Mouse (Mus musculus): ENCODE results near the gene Dcaf11. TPM values are rescaled to one million over a fixed set of nuclear protein-coding genes. Genes with fewer than 3 reads are reported as not detected.
A peak's percentile ranks its signal among the peaks of the same experiment; 100 is the strongest.

Gene Dcaf11
- total RNA-seq, 2 experiments from 2014 or later: 97.3 to 105 TPM

GRCm38 (mm10) chr14:55555788-55556187 is 4.0 kb upstream of the Dcaf11 start:
- DNase-seq: no peak

- DNase-seq: peak; percentile 62
These were observed 2.8 kb upstream of the Dcaf11 start for GRCm38 (mm10) chr14:55557003-55557402.

GRCm38 (mm10) chr14:55557587-55557986 is 2.2 kb upstream of the Dcaf11 start:
- DNase-seq: no peak

GRCm38 (mm10) chr14:55558740-55559448 is 912 bp upstream of the Dcaf11 start:
- DNase-seq: no peak

GRCm38 (mm10) chr14:55560202-55561073 is 632 bp downstream of the Dcaf11 start, which contains the start of gene A730061H03Rik:
Gene A730061H03Rik, minus strand, starts transcription at chr14:55560406.
- peak; percentile 99 for DNase-seq

- no peak for DNase-seq
These were observed 2.1 kb downstream of the Dcaf11 start for GRCm38 (mm10) chr14:55561860-55562259.

GRCm38 (mm10) chr14:55563249-55563648 is 3.4 kb downstream of the Dcaf11 start:
- no peak for DNase-seq

GRCm38 (mm10) chr14:55565748-55566147 is 5.9 kb downstream of the Dcaf11 start:
- no peak for DNase-seq

GRCm38 (mm10) chr14:55567496-55567895 is 7.7 kb downstream of the Dcaf11 start:
- no peak for DNase-seq

GRCm38 (mm10) chr14:55570588-55570987 is 10.8 kb downstream of the Dcaf11 start:
- DNase-seq: no peak

- no peak for DNase-seq
These were observed 12.0 kb downstream of the Dcaf11 start for GRCm38 (mm10) chr14:55571760-55572159.

GRCm38 (mm10) chr14:55575302-55575701 is 15.5 kb downstream of the Dcaf11 start, which contains the start of gene Fitm1:
Gene Fitm1, plus strand, starts transcription at chr14:55575617.
- peak; percentile 86 for DNase-seq

GRCm38 (mm10) chr14:55575711-55576110 is 15.9 kb downstream of the Dcaf11 start:
- peak; percentile 38 for DNase-seq

- peak; percentile 61 for DNase-seq
These were observed 16.6 kb downstream of the Dcaf11 start for GRCm38 (mm10) chr14:55576376-55576775.

- peak; percentile 79 for DNase-seq
These were observed 18.3 kb downstream of the Dcaf11 start, which contains the start of gene Psme1 for GRCm38 (mm10) chr14:55577871-55578667. Gene Psme1, plus strand, starts transcription at chr14:55578123.

GRCm38 (mm10) chr14:55578668-55579269 is 19.0 kb downstream of the Dcaf11 start:
- no peak for DNase-seq

GRCm38 (mm10) chr14:55579511-55580496 is 20.0 kb downstream of the Dcaf11 start:
- DNase-seq: no peak

- DNase-seq: no peak
These were observed 20.9 kb downstream of the Dcaf11 start for GRCm38 (mm10) chr14:55580731-55581130.

GRCm38 (mm10) chr14:55581981-55582681 is 22.3 kb downstream of the Dcaf11 start:
- DNase-seq: no peak

- DNase-seq: no peak
These were observed 24.5 kb downstream of the Dcaf11 start for GRCm38 (mm10) chr14:55584303-55584701.
